In genomic region chr6:73153675-73154074, GRCm38 (mm10) we compare ENCODE assay signal across 8 mouse cellular contexts.
DNase-seq lines count a peak whose midpoint lies in the region; ATAC-seq lines count a peak whose summit lies in the region.

No protein-coding gene starts in this region.

- H3K4me3 ChIP-seq in hindbrain, embryonic 16.5 days (ENCODE audit: low read length) = no peak overlapping the region

- no peaks in the 10 kb centered on the region for H3K36me3 ChIP-seq in hindbrain, embryonic 16.5 days (ENCODE audit: control insufficient read depth, insufficient read depth, low read length)

- DNase-seq in Muller cell, postnatal 12 days (ENCODE audit: inconsistent ontology term) = peak; percentile 66
- DNase-seq in cerebellum, adult 8-10 months = peak; percentile 70
- DNase-seq in frontal cortex, postnatal 10 days (ENCODE audit: low spot score in 2 of 2) = peak; percentile 60 to 84
- DNase-seq in left cerebral cortex, adult 11 months (ENCODE audit: low spot score) = peak; percentile 78
- DNase-seq in right cerebral cortex, postnatal 25 days = peak; percentile 76
- peak; percentile 79 for DNase-seq in urinary bladder, postnatal 25 days (ENCODE audit: low spot score)

- H3K27ac ChIP-seq in hindbrain, embryonic 16.5 days (ENCODE audit: low read depth, low read length) = no peak overlapping the region

- no peaks in the 10 kb centered on the region for H3K4me1 ChIP-seq in hindbrain, embryonic 16.5 days (ENCODE audit: control insufficient read depth, insufficient read depth, low read depth, low read length)

- ATAC-seq in hindbrain, embryonic 16.5 days = peak; percentile 91
- peak; percentile 92 for ATAC-seq in megakaryocyte-erythroid progenitor cell, adult 5-6 weeks (replicated peaks; ENCODE audit: low FRiP score, low TSS enrichment, poor library complexity, severe bottlenecking)

- no peaks in the 10 kb centered on the region for H3K27me3 ChIP-seq in hindbrain, embryonic 16.5 days (replicated peaks; ENCODE audit: control insufficient read depth, insufficient read depth, low read length)

- H3K9me3 ChIP-seq in hindbrain, embryonic 16.5 days (ENCODE audit: control insufficient read depth, low read length) = no peaks in the 10 kb centered on the region

- no peak overlapping the region for H3K9ac ChIP-seq in hindbrain, embryonic 16.5 days (ENCODE audit: low read depth, low read length)

- 0% methylated on average over 1 of the region's 1 CpGs for WGBS in hindbrain, embryonic 16.5 days

- H3K4me2 ChIP-seq in hindbrain, embryonic 16.5 days (ENCODE audit: low read length) = no peak overlapping the region
